Mouse (Mus musculus) left cerebral cortex, postnatal 10 days (tissue): ENCODE data around the gene Gnpnat1. TPM values are rescaled to one million over a fixed set of nuclear protein-coding genes. Genes with fewer than 3 reads are reported as not detected.

Experiments used
- DNase-seq, 2 experiments: peaks; one replicate each; pipeline ENCODE4 v3.0.0; 2021 to 2022; ENCODE audit warnings: low spot score in 2 of 2, mixed read lengths in 1 of 2; ENCODE audit errors: extremely low spot score in 1 of 2
- intact Hi-C: fragments of 180-260 bp; cut with DNase I; formaldehyde crosslinking; loops from one replicate; pipeline ENCODE4 v1.15.1; 2025
- total RNA-seq, 2 experiments: library from RNA; stranded (reverse); gene quantifications; 2 replicates each; pipeline ENCODE4 v1.2.3; 2021

Gnpnat1 gene
- total RNA-seq, 2 experiments from 2014 or later, result 13.0 to 16.3 TPM

DNA sequence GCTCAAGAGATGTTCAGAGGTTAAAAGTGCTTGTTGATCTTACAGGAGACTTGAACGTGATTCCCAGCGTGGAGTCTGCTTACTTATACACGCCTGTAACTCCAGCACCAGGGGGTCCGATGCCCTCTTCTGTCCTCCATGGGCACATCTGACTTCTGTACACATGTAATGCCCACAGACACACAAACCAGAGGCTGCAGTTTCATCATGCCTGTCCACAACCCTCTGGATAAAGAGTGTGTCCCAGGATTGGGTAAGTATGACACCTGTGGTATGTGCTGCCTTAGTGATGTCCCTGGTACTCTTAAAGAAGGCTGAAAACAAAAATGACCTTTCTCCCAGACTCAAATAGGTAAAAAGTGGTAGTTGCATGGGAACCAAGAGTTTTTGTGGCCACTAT is 14.6 kb upstream of the Gnpnat1 start:
- intact Hi-C loops, result no loop called here

DNA sequence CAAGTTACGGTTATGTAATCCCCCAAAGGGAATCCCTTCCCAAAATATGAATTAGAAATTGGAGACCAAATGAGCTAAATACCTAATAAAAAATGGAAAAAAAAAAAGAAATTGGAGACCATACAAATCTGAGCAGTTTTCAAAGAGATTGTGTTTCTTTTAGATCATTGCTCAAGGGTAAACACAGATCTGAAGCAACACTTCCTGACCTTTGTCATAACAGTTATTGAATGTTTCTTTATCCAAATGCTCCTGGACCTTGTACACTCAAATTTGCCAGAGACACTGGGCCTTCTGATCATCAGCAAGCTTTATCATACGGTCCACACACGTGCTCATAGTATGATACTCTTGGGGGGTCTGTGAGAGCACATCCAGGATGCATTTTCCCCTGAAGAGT is 13.8 kb upstream of the Gnpnat1 start:
- no peak for DNase-seq
- intact Hi-C loops, result no loop called here

More for the DNA sequence above, 14.6 kb upstream of the Gnpnat1 start:
- no peak for DNase-seq

DNA sequence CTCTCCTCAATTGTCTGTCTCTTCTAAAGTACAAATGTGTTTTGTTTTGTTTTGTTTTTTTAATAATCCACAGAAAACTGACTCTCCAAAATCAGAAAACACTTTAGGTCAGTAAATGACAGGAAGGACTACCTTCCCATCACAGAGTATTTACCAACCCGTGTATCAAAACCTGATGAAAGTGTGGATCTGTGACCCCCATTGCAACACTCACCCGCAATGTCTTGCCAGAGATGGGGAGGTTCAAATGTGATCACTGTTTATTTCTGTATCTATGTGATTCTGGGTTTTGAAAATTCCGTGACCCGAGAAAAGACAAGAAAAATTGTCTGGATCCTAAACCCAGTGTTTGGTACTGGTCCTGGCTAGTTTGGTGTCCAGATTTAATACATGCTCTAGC is 11.6 kb upstream of the Gnpnat1 start:
- intact Hi-C loops, result no loop called here
- DNase-seq, result no peak

DNA sequence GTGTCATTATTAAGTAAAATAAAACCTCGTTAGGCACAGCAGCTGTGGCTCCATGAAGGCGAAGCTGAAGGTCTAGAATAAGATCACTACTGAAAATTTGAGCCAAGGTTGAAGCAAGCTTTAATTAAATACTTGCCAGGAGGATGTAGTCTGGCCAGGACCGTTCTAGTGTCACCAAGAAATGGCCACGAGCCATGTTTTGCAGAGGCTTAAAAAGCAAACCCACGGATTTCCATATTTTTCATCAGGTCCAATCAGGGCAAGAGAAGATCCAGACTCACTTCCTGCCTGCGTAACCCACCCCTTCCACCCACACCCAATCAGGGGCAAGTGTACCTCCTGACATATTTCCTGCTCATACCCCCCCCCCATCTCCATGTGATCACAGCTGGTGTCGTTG is 1.1 kb downstream of the Gnpnat1 start:
- intact Hi-C loops, result no loop called here
- no peak for DNase-seq

DNA sequence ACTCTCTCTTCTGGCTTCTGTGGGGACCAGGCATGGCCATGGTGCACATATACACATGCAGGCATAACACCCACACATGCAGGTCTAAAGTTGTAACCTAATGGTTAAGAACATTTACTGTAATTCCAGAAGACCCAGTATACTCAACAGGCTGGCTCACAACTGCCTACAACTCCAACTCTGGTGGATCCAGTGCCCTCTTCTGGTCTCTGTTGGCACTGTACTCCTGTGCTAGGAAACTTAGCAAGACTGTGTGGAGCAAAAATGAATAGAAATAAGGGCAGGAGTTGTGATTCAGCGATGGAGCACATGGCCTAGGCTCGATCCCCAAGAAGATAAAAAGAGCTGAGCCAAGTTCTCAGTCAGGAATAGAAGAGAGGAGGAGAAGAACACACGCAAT is 4.9 kb downstream of the Gnpnat1 start:
- no peak for DNase-seq
- intact Hi-C loops, result no loop called here

DNA sequence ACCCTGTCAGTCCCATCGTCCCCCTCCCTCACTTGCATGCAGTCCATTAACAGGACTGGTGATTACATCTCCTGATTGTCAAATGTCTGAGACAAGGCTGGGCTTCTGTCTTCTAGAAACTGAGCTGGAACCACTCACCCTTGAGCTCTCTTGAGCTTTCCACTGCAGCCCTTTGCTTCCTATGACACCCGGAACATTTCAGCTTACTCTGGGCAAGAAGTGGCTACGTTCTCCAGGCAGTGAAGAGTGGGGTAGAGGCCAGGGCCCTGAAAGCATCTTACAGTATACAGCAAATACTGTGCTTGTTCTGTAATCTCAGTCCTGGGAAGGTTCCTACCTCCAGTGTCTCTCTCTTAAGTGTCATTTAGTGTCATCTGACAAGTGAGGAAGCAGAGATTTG is 15.5 kb downstream of the Gnpnat1 start:
- intact Hi-C loops, result no loop called here
- no peak for DNase-seq

DNA sequence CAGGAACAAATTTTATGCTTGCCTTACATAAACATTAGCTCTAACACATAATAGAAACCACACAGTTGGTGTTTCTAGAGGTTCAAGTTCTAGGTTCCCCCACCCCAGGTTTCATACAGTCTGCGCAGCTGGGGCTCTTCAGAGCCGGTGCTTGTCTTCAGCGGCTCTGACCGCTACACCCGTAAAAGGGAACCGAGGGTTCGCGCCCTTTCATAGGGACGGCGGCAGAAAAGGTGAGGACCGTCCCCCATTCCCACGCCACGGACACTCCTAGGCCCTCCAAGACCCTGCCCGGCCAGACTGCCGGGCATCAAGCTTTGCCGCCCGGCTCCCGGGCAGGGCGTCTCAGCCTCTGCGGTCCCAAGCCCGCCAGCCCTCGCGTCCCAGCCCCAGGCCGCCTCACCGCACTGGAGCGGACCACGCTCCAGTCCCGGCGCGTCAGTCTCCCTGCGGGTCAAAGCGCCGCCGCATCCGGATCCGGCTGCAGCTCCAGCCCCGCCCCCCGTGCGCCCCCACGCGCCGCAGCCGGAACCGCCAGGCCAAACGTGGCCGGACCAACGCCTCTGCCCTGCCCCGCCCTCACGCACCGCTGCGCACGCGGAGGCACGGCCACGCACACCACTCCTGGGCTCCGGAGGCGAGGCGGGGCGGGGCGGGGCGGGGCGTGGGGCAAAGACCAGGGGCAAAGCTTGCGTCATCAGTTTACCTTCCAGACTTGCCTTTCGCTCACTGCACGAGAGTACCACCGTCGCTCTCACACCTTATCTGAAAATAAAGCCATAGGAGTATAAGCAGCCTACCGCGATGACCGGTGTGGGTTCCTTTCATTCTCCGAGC is 16.1 kb downstream of the Gnpnat1 start:
- intact Hi-C loops, result no loop called here
- peak; percentile 77 to 97 for DNase-seq

DNA sequence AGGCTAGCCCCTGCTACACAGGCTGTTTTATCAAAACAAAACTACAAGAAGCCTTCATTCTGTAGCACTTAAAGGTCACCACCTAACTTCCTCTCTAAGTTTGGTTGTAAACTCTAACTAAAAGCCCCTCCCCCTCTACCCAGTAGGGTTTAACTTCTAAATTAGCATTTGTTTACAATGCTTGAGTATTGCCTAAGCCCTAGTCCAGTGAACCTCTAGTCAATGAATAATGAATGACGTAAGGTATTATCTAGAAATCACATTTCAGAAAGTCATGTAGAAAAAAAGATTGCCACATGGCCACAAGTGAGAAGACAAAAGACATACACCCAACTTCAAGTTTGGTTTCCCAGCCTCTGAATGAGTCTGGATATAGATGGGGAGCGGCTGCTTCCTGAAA is 17.2 kb downstream of the Gnpnat1 start:
- DNase-seq, result no peak
- intact Hi-C loops, result no loop called here

DNA sequence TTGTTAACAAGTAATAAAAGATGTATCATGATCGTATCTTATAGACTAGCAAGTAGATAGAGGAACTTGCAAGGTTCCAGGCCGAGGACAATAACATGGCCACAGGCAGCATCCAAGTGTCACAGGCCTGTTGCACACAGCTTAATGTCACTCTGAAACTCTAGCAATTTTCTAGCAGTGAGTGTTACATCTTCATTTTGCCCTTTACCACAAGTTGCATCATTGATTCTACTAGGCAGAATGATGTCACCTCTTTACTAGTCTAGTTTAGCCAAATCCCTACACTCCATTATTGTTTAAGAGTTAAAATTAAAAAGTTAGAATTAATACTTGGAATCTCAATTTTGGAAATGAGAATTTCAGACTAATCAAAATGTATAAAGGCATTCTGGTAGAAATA is 19.1 kb downstream of the Gnpnat1 start:
- no peak for DNase-seq
- intact Hi-C loops, result no loop called here

DNA sequence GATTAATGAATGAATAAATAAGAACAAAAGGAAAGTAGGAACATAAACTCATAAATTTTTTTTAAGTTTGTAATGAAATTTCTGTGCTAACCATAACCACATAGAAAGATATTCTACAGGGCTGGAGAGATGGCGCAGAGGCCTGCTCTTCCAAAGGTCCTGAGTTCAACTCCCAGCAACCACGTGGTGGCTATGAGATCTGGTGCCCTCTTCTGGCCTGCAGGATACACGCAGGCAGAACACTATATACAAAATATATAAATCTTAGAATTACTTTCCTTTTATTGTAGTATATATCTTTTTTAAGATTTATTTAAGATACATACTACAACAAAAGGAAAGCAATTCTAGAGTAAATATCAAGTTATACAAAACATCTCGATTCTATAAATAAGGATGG is 21.8 kb downstream of the Gnpnat1 start:
- intact Hi-C loops, result no loop called here
- DNase-seq, result no peak

DNA sequence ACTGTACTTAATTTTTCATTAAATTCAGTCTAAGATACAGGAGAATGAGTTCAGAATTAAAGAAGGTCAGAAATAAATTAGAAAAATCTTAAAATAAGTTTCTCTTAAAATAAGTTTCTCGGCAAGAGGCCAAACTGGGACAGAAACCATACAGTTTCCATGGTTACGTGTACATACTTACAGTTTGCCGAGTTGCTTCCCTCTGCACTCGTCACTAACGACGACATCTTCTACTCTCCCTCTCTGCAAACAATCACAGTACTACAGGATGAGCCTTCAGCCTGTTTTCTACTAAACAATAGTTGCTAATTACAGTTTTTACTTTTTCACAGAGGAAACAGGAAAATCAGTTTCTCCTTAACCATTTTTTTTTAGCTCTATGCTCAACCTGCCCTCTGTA is 24.0 kb downstream of the Gnpnat1 start:
- intact Hi-C loops, result no loop called here
- no peak for DNase-seq

DNA sequence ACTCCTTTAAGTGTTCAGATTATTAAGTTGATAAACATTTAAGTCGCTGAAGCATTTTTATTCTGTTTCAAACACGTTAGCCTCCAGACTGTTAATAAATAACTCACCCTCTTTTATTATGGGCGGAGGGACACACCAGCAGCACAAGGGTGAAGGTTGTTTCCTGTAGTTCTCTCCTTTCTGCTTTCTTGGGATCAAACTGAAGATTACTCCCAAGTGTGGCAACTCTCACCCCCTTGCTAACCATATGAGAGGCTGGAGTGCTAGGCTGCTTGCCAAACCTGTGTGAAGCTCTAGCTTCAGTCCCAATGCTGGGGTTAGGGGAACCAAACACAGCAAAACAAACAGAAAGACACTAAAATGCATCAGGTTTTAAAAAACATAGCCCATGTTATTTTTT is 25.9 kb downstream of the Gnpnat1 start:
- no peak for DNase-seq
- intact Hi-C loops, result no loop called here

DNA sequence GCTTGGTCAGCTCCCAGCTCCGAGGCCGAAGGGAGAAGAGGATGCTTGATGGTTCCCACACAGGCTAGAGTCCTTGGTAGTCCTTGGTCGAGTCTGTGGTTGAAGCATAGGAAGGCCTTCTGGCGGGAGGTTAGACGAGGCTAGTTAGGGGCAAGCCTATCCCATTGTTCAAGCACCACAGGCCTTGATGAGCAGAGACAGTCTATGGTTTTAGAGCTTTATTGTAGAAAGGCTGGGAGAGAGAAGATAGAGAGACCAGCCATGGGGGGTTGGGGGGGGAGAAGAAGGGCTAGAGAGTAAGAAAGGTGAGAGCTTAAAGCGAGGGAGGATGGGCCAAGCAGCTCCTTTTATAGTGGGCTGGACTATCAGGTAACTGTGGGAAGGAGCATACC is 39.5 kb downstream of the Gnpnat1 start:
- DNase-seq, result no peak
- intact Hi-C loops, result no loop called here

DNA sequence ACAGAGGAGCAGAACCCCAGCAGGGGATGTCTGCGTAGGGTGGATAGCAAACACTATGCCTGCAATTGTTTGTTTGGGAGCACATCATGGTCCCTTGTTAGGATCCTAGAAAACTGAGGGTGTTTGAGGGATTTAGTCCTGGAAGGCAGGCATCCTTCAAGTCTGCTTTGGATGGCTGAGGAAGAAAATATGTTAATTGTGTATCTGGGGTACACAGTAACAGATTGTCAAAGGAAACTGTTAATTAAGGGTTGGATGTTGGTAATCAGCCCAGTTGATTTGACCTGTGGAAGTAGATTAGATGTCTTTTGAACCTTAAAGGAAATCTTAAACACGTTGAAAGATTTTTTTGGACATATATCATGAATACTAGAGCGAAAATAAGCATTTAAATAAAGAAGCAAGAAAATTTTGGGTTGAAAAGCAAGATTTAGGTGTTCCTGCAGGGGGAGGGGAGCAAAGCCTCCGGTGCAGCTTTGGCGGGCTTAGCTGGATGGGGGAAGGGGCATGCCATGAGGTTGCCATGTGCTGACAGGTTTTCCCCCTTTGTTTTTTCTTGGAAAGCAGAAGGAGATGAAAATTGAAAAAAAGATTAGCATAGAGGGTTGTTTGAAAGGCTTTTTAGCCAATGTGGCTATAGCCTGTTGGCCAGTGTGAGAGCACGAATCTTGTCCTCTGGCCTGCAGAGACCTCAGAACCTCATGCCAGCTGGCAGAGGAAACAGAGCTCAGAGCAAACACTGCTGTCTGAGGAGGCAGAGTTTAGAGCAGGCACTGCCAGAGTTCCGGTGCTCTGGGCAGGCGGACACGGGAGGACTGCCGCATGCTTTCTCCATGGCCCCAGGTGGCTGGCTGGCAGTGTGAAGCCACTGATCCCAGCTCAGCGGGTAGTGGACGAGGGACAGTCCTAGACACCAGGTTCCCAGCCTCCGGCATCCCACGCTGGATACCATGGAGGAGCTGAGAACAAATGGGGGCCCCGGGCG is 40.2 kb downstream of the Gnpnat1 start:
- intact Hi-C loops, result no loop called here
- peak in 1 of 2 experiments; percentile 35 for DNase-seq

DNA sequence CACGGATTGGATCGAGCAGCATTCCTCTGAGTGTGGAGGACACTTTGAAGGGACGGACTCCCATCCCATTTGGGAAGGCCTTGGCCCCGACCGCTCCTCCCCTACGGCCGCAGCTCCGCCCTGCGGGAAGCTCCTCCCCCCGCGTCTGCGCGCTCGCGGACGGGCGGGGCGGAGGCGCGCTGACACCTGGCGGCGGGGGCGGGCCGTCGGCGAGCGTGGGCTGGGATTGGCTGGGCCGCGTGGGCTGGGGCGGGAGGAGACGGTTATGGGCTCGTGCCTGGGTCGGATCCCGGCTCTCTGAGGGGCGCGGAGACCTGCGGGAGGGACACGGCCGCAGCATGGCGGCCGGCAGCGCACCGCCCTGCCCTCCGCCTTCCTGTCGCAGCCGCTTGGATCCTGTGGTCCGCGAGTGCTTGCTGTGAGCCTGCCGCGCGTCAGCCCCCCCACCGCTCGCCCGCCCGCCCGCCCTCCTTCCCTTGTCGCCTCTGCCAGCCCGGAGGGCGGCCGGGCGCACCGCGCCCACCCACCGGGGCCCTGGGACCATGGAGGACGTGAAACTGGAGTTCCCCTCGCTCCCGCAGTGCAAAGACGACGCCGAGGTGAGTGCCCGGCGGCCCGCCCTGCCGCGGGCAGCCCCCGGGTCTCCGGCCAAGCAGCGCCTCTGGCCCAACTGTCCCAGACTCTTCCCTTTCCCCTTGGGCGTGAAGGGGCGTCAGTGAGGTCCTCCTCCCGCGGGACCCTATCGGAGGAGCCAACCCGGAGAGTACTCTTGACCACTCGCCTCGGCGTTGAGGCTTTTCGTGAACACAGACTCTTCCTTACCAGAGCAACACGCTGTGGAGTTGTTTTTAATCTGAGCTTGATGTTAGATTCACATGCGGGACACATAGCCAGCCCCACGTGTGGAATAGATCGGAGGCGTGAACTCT is 53.5 kb downstream of the Gnpnat1 start, which contains the start of gene Styx:
Gene Styx, plus strand, starts transcription at position 163 of the 929 bp plus-strand sequence.
- DNase-seq, result peak; percentile 89 to 97
- intact Hi-C loops, result no loop called here

DNA sequence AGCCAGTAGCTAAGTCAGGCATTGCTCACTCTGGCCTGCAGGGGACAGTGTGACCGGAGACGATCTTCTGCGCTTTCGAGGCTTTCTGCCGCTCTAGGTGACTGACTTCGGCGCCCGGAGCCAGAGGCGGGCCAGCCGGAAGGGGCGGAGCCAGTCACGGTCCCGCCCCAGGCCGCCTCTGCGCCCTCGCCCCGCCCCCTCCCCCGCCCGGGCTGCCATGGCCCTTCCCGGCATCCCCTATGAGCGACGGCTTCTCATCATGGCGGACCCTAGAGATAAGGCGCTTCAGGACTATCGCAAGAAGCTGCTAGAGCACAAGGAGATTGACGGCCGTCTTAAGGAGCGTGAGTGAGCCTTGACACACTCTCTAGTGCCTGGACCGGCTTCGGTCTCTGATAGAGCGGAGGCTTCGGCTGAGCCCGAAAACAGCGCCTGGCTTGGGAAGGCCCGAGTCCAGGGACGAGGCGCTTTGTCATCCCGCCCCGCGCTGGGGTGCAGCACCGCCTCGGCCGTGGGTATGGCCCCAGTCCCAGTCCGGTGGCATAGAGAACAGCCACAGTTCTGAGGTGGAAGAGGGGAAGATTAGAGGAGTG is 75.0 kb downstream of the Gnpnat1 start, which contains the start of gene Psmc6:
Gene Psmc6, plus strand, starts transcription at position 200 of the 593 bp plus-strand sequence.
- intact Hi-C loops, result loop anchor here (10.0 kb wide), 2 partner anchors 275 to 445 kb away; no protein-coding TSS in a partner anchor
- DNase-seq, result peak; percentile 90 to 93

DNA sequence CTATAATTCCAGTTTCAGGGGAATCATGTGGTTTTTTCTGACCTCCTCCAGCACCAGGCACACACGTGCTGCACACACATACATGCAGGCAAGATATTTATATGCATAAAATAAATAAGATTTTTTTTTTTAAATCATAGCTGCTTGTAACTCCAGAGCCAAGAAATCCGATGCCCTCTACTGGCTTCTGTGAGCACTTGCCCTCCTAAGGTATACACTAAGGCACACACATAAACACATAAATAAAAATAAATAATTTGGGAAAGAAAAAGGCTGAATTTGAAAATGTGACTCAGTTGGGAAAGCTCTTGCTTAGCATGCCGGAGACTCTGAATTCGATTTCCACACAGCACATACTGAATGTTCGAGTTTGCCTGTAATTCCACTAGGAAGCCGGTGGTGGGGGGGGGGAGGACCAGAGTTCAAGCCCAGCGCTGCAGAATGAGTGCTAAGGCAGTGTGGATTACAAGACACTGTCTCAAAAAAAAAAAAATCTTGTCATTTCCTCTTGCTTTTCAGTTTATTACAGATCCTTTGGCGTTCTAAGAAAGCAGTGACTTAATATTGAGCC is 75.6 kb downstream of the Gnpnat1 start:
- DNase-seq, result no peak
- intact Hi-C loops, result loop anchor here (10.0 kb wide), 1 partner anchor 446 kb away; no protein-coding TSS in a partner anchor
